Mouse (Mus musculus): Measurements from ENCODE around the gene Ano6. TPM values are rescaled to one million over a fixed set of nuclear protein-coding genes. Genes with fewer than 3 reads are reported as not detected.

Gene Ano6
- polyA plus RNA-seq (2012; rRNA removed), result 27.7 and 28.5 TPM in 2 replicates

GRCm38 (mm10) chr15:95790529-95791071 lies at the start of gene Ano6:
Gene Ano6, plus strand, starts transcription at chr15:95790843.

Other genes with a start within 250 kb of the Ano6 start
- gene Dbx2, start 134.9 kb upstream of the Ano6 start, polyA plus RNA-seq (2012; rRNA removed), result 3.8 and 4.6 TPM in 2 replicates

Measured in central nervous system, embryonic 18 days (tissue).